Mouse (Mus musculus) G1E-ER4 (cell line): ENCODE measurements around the gene Slamf7. TPM values are rescaled to one million over a fixed set of nuclear protein-coding genes. Genes with fewer than 3 reads are reported as not detected.

Experiments used
- GATA1 ChIP-seq: IDR thresholded peaks from one replicate; pipeline ENCODE4 v1.8.0; 2012; ENCODE audit warnings: low read length, inconsistent platforms
- polyA plus RNA-seq: library from polyadenylated mRNA; stranded (reverse); fragments of >175 nt; gene quantifications from 2 replicates; pipeline ENCODE4 v1.2.3, GENCODE M21; 2012

Gene Slamf7
- polyA plus RNA-seq, 1 experiment: not detected

GRCm38 (mm10) chr1:171647716-171648115 lies 5.1 kb downstream of the Slamf7 start:
- TF ChIP-seq GATA1: no peak

- TF ChIP-seq GATA1: no peak
Measured at GRCm38 (mm10) chr1:171646429-171646940, 6.3 kb downstream of the Slamf7 start.

DNA sequence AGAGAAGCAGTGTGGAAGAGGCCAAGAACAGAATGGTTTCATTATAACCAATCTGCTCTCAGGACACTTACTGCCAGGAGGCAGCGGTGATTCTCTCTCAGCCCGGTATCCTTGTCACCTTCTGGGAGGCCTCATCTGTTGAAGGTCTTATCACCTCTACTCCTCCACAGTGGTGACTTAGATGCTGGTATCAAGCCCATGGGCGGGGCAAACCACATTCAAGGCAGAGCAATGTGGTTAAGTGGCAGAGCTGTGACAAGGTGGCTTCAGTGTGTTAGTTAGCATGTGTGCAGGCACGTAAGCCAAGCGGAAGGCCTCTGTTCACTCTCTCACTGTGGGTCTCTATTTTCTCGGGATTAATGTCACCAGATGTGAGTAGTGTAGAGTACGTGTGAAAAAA lies 9.2 kb downstream of the Slamf7 start:
- peak; percentile 67 for TF ChIP-seq GATA1

DNA sequence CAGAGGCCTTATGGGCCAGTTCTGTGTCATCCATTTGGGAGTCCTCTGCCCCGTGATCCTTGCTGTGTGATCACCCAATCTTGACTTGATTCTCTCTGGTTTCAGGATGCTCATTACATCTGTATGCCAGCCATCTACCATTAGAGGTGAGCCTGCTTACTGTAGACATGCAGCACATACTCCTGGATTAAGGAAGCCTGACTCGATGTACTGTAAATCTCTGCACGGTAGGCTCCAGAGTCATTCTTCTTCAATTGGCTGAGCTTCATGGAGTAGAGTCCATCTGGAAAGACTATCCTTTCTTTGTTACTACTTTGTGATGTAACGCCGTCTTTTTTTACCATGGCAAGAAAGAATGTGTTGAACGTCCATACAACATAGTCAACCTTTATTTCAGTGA lies 12.0 kb downstream of the Slamf7 start:
- TF ChIP-seq GATA1: no peak

GRCm38 (mm10) chr1:171638686-171639085 lies 14.1 kb downstream of the Slamf7 start:
- TF ChIP-seq GATA1: no peak

GRCm38 (mm10) chr1:171637101-171637500 lies 15.7 kb downstream of the Slamf7 start:
- TF ChIP-seq GATA1: no peak

DNA sequence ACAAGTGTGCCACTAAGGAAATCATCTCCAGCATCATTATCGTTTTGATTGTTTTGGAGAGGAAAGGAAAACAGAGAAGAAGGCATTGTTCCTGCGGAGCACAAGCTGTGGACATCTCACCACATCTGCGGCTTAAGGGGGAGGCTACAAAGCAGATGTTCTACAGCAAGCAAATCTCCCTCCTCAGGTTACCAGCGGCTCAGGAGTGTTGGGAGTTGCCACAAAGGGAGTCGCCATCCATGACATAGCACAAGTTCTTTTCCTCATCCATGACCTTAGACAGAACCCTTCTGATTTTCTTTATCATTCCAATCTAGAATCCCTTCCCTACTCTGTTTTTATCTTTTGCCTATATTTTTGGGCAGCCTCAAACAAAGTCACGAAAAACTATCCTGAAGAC lies 17.1 kb downstream of the Slamf7 start:
- no peak for TF ChIP-seq GATA1

GRCm38 (mm10) chr1:171631447-171631846 lies 21.4 kb downstream of the Slamf7 start:
- no peak for TF ChIP-seq GATA1

DNA sequence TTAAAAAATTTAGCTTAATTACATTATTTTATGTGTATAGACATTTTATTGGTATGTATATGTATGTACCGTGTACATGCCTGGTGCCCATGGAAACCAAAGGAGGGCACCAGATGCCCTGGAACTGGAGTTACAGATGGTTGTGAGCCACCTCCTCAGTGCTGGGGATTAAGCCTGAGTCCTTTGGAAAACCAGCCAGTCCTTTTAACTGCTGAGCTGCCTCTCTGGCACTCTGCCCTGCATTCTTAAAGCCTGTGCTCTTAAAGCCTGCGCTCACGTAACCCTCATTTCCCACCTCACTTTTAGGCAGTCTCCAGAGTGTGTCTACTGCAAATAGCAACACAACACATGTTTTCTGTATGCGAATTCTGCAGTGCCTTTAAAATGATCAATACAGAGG lies 21.9 kb downstream of the Slamf7 start:
- no peak for TF ChIP-seq GATA1

GRCm38 (mm10) chr1:171630041-171630440 lies 22.8 kb downstream of the Slamf7 start:
- TF ChIP-seq GATA1: no peak

GRCm38 (mm10) chr1:171629168-171629567 lies 23.7 kb downstream of the Slamf7 start:
- TF ChIP-seq GATA1: no peak

DNA sequence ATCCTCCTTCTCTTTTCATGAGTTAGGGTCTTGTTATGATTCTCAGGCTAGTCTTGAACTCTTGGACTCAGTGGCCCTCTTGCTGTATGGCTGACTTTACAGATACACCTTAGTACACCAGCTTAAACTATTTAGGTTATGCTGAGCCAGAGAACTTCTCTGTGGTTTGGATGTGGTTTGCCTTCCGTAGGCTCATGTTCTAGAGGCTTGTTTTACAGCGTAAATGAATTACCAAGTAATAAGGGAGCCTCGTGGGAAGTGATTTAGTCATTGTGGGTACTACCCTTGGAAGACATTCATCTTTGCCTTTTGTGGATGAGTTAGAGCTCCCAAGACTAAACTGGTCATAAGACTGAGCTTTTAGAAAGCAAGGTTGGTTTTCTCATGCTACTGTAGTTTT lies 25.0 kb downstream of the Slamf7 start:
- TF ChIP-seq GATA1: no peak

- TF ChIP-seq GATA1: no peak
Measured at GRCm38 (mm10) chr1:171620091-171620490, 32.7 kb downstream of the Slamf7 start.

DNA sequence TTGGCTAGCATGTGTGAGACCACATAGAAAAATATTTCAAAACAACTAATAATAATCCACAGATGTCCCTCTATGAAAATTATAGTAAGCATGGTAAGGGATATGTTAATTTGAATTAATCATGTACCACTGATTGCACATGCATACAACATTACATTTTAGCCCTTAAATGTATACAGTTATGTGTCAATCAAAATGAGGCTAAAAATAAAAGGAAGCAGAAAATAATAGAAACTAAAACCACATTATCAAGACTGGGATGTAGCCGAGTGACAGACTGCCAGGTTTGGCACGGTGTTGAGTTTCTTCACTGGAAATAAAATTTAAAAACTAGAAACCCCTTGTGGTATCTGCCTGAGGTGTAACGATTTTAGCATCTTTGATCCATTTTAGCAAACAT lies 33.2 kb downstream of the Slamf7 start:
- no peak for TF ChIP-seq GATA1

DNA sequence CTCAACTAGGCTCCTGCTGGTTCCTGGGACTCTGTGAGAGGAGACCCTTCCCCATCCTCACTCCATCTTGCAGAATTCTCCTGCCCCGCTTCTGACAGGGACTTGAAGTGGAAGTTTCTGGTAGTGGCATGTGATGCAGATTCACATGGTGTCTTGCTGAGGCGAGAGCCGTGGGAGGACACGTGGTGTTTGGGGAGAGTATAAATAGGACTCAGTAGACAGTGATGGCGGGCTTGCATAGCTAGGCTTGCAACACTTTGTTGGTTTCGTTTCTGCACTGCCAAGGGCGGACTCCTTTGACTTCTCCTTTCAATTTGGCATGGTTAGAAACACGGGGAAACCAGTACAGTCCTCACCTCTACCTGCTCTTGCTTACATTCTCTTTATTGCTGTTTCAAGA lies 33.8 kb downstream of the Slamf7 start:
- TF ChIP-seq GATA1: no peak

DNA sequence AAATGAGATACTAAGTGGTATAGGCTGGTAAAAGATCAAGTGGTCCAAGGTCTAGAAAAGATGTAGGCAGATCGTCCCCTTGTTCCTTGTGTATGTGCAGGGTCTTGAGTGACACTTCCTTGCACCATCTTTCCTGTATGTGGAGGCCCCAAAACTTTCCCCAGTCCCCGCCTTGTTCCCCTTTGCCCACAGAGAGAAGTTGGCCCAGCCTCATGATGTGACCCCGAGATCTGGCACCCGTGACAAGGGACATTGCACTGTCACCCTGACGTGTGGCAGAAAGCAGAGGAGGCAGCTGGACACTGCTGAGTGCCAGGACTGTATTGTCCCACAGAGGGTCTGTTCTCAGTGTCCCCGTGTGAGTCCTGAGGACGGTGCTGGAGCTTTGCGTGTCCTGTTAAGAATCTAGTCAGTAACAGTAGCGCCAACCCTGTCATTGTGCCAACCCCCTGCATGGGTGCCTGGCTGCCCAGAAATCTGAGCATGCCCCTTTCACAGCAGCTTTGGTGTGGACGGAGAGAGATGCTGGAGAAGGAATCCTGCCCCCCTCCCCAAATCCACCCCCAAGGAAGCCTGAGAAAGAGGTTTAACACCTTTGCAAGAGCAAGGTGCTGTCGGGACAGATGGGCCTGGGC lies 35.8 kb downstream of the Slamf7 start:
- TF ChIP-seq GATA1: no peak

DNA sequence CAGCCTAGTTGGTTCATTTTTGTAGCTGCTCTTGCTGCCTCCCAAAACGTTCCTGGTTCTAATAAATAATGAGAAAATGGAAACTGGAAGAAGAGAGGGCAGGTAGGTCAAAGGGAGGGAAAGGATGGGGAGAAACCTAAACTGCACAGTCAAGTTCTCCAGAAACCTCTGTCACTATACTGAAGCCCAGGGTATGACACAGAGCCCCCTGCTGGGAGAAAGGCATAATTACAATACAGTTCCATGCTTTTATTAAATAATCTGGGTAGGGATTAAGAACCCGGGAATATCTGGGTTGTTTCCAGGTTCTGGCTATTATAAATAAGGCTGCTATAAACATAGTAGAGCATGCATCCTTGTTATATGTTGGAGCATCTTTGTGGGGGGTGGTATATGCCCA lies 38.9 kb downstream of the Slamf7 start:
- TF ChIP-seq GATA1: no peak

- no peak for TF ChIP-seq GATA1
Measured at GRCm38 (mm10) chr1:171610781-171611180, 42.1 kb downstream of the Slamf7 start.

DNA sequence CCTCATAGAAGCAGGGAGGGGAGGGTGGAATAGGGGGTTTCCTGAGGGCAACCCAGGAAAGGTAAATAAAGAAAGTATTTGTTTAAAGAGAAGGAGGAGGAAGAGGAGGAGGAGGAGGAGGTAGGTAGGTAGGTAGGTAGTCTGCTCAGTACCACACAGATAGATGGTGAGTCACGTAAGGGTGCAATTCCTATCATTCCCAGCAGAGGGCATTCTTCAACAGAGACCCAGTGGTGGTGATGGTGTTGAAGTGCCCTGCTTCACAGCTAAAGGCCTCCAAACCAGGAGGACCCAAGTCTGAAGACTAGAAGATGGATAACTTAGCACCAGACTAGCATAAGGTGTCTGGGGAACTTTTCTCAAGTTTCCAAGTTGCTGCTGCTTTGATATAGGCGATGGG lies 42.8 kb downstream of the Slamf7 start:
- TF ChIP-seq GATA1: no peak
